Mouse (Mus musculus) midbrain, embryonic 11.5 days (tissue): ENCODE data around the gene Esrp2. TPM values are rescaled to one million over a fixed set of nuclear protein-coding genes. Genes with fewer than 3 reads are reported as not detected.

ENCODE experiments used
- ATAC-seq: fragments of 200-750 bp; cut with Nextera tagmentation; 2 replicates; pipeline ENCODE4 v1.8.0; 2017; ENCODE audit warnings: moderate TSS enrichment, moderate library complexity; ENCODE audit not compliant: low FRiP score
- DNase-seq: peaks from one replicate; pipeline ENCODE4 v3.0.0; 2015; ENCODE audit warnings: low spot score; ENCODE audit errors: missing footprints
- H3K27ac ChIP-seq: fragments of 300-500 bp; sonication (generic); 2 replicates; pipeline ENCODE4 v1.5.1; 2014; ENCODE audit warnings: low read depth, low read length
- H3K27me3 ChIP-seq: fragments of 300-500 bp; sonication (generic); 2 replicates; pipeline ENCODE4 v1.6.1; 2014; ENCODE audit warnings: mild to moderate bottlenecking, low read length, moderate library complexity, mixed read lengths; ENCODE audit not compliant: control insufficient read depth, insufficient read depth
- H3K36me3 ChIP-seq: fragments of 300-500 bp; sonication (generic); 2 replicates; pipeline ENCODE4 v1.6.1; 2014; ENCODE audit warnings: mild to moderate bottlenecking, low read length, moderate library complexity, mixed read lengths; ENCODE audit not compliant: control insufficient read depth, insufficient read depth
- H3K4me1 ChIP-seq: fragments of 300-500 bp; sonication (generic); 2 replicates; pipeline ENCODE4 v1.6.1; 2014; ENCODE audit warnings: low read length; ENCODE audit not compliant: control insufficient read depth, insufficient read depth
- H3K4me2 ChIP-seq: fragments of 300-500 bp; sonication (generic); 2 replicates; pipeline ENCODE4 v1.6.1; 2014; ENCODE audit warnings: mild to moderate bottlenecking, moderate library complexity
- H3K4me3 ChIP-seq: fragments of 300-500 bp; sonication (generic); 2 replicates; pipeline ENCODE4 v1.5.1; 2014; ENCODE audit warnings: low read depth, low read length
- H3K9ac ChIP-seq: fragments of 300-500 bp; sonication (generic); 2 replicates; pipeline ENCODE4 v1.6.1; 2014; ENCODE audit warnings: low read length
- H3K9me3 ChIP-seq: fragments of 300-500 bp; sonication (generic); 2 replicates; pipeline ENCODE4 v1.6.1; 2016; ENCODE audit warnings: low read length; ENCODE audit not compliant: control insufficient read depth
- WGBS: fragments of 180-500 bp; shearing (Covaris S2); extraction: QIAGEN DNeasy Blood & Tissue Kit; methylation state at CpG from one replicate; pipeline ENCODE4 v1.1.7; 2014; 5-methylcytosine and 5-hydroxymethylcytosine counted together
- polyA plus RNA-seq: library from polyadenylated mRNA; unstranded; fragments of >200 nt; fragmentation: Nextera tagmentation; extraction: Ambion mirVana; gene quantifications from 2 replicates; pipeline ENCODE4 v1.2.1, GENCODE M21; 2014

Esrp2 gene
- 0.88 and 0.89 TPM in 2 replicates for polyA plus RNA-seq

DNA sequence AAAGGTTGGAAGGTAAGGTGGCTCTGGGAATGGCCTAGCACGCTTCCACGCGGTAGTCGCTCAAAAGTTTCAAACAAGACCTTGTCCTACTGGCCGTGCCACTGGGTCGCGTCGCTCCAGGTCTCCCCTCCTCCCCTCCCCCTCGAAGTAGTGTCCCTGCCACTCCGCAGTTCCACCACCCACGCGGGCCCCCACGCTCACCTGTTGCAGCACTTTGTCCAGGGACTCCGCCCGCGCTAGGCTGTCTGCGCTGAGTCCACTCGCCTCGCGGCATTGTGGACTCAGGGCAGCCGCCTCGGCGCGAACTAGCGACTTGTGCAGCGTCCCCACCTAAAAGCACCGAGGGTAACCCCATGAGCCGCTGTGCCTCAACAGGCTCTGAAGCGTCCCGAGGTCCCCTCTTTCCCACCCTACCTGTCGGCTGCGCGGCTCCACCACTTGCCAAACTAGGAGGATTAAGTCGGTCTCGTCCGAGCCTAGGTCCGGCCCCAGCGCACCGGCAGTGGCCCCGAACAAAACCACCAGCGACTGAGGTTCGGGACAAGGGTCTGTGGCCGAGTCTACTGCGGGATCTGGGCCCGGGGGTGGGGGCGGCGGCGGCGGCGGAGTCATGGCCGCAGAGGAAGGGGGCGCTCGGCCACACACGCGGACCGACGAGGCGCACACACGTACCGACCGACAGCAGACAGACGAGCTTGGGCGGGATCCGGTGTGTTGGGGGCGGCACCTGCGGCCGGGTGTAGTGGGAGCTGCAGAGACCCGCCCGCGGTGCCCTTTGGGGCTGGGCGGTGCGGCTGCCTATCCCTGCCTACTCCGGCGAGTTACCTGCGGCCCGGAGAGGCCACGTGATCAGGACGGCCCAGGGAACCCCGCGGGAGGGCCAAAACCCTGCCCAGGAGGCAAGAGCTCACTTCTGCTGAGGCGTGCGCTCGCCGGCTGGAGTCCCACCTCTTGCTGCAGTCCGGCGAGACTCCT lies at the start of gene Esrp2:
Gene Esrp2, minus strand, starts transcription at position 819 of the 975 bp plus-strand sequence.
- Histone ChIP-seq H3K4me2 (peak within 1 kb of the TSS; percentile 69), H3K4me1 (peaks cover 17% of the 10 kb centered on the region), H3K27me3 (peaks cover 51% of the 10 kb centered on the region), H3K36me3 (no peaks in the 10 kb centered on the region), H3K9me3 (no peaks in the 10 kb centered on the region), H3K4me3 (peak within 1 kb of the TSS; percentile 38), H3K27ac (no peak within 1 kb of the TSS), H3K9ac (peak within 1 kb of the TSS; percentile 27; the same call in 1 of the 2 replicates)
- peak; percentile 94 for DNase-seq
- ATAC-seq, result 0 out of 2 replicates have a peak, but pooled peaks have one; percentile 14
- under 1% methylated on average over 86 of the region's 86 CpGs for WGBS

- no peaks in the 10 kb centered on the region for H3K27me3 ChIP-seq
- no peak overlapping the region for H3K9ac ChIP-seq
- no peaks in the 10 kb centered on the region for H3K4me1 ChIP-seq
- H3K4me2 ChIP-seq, result no peak overlapping the region
- no peak overlapping the region for H3K4me3 ChIP-seq
- peaks cover 4% of the 10 kb centered on the region; the same call in 1 of the 2 replicates for H3K36me3 ChIP-seq
- H3K9me3 ChIP-seq, result no peaks in the 10 kb centered on the region
- H3K27ac ChIP-seq, result no peak overlapping the region
- ATAC-seq, result no peak
- no peak for DNase-seq
- WGBS, result 93% methylated on average over 3 of the region's 3 CpGs
These were observed 49.6 kb upstream of the Esrp2 start for GRCm38 (mm10) chr8:106186394-106186793.

GRCm38 (mm10) chr8:106185628-106186270 lies 49.0 kb upstream of the Esrp2 start:
- no peaks in the 10 kb centered on the region for H3K4me1 ChIP-seq
- no peak overlapping the region for H3K9ac ChIP-seq
- no peaks in the 10 kb centered on the region for H3K9me3 ChIP-seq
- ATAC-seq, result no peak
- WGBS, result 94% methylated on average over 8 of the region's 8 CpGs
- DNase-seq, result no peak
- no peak overlapping the region for H3K4me3 ChIP-seq
- H3K4me2 ChIP-seq, result no peak overlapping the region
- no peaks in the 10 kb centered on the region for H3K27me3 ChIP-seq
- no peak overlapping the region for H3K27ac ChIP-seq
- H3K36me3 ChIP-seq, result peaks cover 4% of the 10 kb centered on the region; the same call in 1 of the 2 replicates

DNA sequence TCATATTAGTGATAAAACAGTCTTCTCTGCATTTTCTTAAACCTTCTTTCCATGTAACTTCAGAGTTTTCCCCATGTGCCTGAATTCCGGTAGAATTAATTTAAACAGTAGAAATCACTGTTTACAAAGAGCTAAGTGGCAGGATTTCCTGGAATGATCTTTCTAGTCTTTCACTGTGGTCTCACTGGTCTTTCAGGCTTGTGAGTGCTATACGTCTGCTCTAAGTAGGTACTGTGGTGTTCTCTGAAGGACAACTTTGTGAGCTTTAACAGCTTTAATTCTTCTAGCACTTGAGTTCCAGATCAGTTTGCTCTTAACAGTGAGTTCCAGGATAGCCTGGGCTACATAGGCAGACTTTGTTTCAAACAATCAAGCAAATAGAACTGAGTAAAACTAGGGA lies 41.7 kb upstream of the Esrp2 start:
- Histone ChIP-seq H3K4me2 (no peak overlapping the region), H3K9ac (no peak overlapping the region), H3K36me3 (no peaks in the 10 kb centered on the region; the same call in 1 of the 2 replicates), H3K9me3 (no peaks in the 10 kb centered on the region), H3K4me1 (peaks cover 8% of the 10 kb centered on the region; the same call in 1 of the 2 replicates), H3K27me3 (no peaks in the 10 kb centered on the region), H3K27ac (no peak overlapping the region), H3K4me3 (no peak overlapping the region)
- ATAC-seq (no peak), DNase-seq (no peak)
- WGBS, result 79% methylated on average over 2 of the region's 2 CpGs

DNA sequence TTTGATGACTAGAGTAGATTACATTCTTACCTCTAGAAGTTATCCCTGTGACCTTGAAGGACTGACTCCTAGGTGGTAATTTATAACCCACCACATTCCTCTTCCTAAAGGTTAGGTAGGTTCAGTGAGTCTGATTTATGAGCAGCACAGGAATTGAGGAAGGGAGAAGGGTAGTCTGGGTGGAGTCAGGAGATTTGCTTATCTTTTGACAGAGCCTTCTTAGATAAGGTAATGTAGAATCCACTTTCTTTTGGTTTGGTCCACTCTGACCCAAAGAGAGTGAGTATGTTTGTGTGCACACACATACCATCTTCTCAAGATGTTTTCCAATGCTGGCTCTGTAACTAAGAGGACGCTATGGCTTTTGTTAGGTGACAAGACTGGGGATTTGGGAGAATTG lies 40.8 kb upstream of the Esrp2 start:
- Histone ChIP-seq H3K27ac (no peak overlapping the region), H3K4me3 (no peak overlapping the region), H3K36me3 (no peaks in the 10 kb centered on the region), H3K9ac (no peak overlapping the region), H3K27me3 (no peaks in the 10 kb centered on the region), H3K9me3 (no peaks in the 10 kb centered on the region), H3K4me1 (peaks cover 8% of the 10 kb centered on the region; the same call in 1 of the 2 replicates), H3K4me2 (no peak overlapping the region)
- ATAC-seq (no peak), DNase-seq (no peak)
- WGBS, result 80% methylated on average over 1 of the region's 1 CpGs

DNA sequence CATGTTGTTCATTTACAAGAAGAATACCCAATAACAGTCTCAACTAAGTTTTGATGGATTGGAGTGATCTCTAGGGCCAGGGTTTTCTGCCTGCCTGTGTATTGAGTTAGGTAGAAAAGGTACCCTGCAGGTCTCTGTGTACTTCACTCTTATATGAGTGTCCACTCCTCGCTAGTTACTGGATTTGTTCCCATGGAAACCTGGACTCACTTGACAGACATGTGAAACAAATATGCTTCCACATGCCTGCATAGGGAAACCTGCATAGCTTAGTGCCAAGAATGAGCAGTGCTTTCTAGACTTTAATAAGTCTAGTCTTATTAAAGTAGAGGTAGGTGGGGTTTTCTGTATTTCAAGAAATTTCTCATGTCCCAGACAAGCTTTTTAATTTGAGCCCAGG lies 40.1 kb upstream of the Esrp2 start:
- Histone ChIP-seq H3K27ac (no peak overlapping the region), H3K27me3 (no peaks in the 10 kb centered on the region), H3K4me3 (no peak overlapping the region), H3K4me2 (no peak overlapping the region; the same call in 1 of the 2 replicates), H3K36me3 (no peaks in the 10 kb centered on the region), H3K9me3 (no peaks in the 10 kb centered on the region), H3K4me1 (peaks cover 8% of the 10 kb centered on the region; the same call in 1 of the 2 replicates), H3K9ac (no peak overlapping the region)
- no peak for ATAC-seq
- DNase-seq, result no peak
- WGBS, result 10% methylated on average over 1 of the region's 1 CpGs

DNA sequence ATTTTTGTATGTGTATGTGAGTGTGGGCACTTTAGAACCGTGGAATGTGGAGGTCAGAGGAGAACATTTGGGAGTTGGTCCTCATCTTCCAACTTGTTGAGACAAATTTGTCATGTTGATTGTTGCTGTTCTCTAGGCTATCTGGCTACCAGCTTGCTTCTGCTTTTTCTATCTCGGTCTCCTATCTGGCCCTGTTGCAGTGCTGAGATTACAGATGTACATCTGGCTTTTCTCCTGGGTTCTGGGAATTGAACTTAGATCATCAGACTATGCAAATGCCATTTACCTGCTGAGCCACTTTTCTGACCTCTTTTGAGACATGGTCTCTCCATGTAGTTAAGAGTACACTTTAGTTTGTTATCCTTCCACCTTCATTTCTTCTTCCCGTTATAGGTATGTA lies 36.8 kb upstream of the Esrp2 start:
- H3K4me1 ChIP-seq, result peaks cover 12% of the 10 kb centered on the region; the same call in 1 of the 2 replicates
- DNase-seq (no peak), ATAC-seq (no peak)
- 90% methylated on average over 3 of the region's 3 CpGs for WGBS
- H3K36me3 ChIP-seq, result no peaks in the 10 kb centered on the region
- no peaks in the 10 kb centered on the region for H3K27me3 ChIP-seq
- no peaks in the 10 kb centered on the region for H3K9me3 ChIP-seq
- H3K9ac ChIP-seq, result no peak overlapping the region
- no peak overlapping the region for H3K4me3 ChIP-seq
- H3K27ac ChIP-seq, result no peak overlapping the region
- no peak overlapping the region for H3K4me2 ChIP-seq

- ATAC-seq, result no peak
These were observed 33.2 kb upstream of the Esrp2 start for GRCm38 (mm10) chr8:106169934-106170480.

More at GRCm38 (mm10) chr8:106169934-106170480, 33.2 kb upstream of the Esrp2 start:
- Histone ChIP-seq H3K4me2 (peak overlapping the region; percentile 82), H3K36me3 (no peaks in the 10 kb centered on the region), H3K4me3 (peak overlapping the region; percentile 84), H3K4me1 (peaks cover 8% of the 10 kb centered on the region), H3K27me3 (no peaks in the 10 kb centered on the region), H3K27ac (no peak overlapping the region), H3K9me3 (no peaks in the 10 kb centered on the region), H3K9ac (peak overlapping the region; percentile 90)
- WGBS, result 59% methylated on average over 6 of the region's 6 CpGs
- peak; percentile 90 for DNase-seq
